Mouse (Mus musculus) midbrain, embryonic 14.5 days (tissue): ENCODE results near the gene CN725425. TPM values are rescaled to one million over a fixed set of nuclear protein-coding genes. Genes with fewer than 3 reads are reported as not detected.

Experiments
- ATAC-seq: fragments of 200-750 bp; cut with Nextera tagmentation; 2 replicates; pipeline ENCODE4 v1.8.0; 2017; ENCODE audit warnings: moderate number of reproducible peaks, moderate library complexity; ENCODE audit not compliant: low FRiP score, low TSS enrichment
- DNase-seq: peaks from one replicate; pipeline ENCODE4 v3.0.0-alpha.2; 2015
- H3K27ac ChIP-seq: fragments of 300-500 bp; sonication (generic); replicated peaks from 2 replicates; pipeline ENCODE4 v1.5.1; 2014; ENCODE audit warnings: mild to moderate bottlenecking, low read depth, low read length, moderate library complexity
- H3K27me3 ChIP-seq: fragments of 300-500 bp; sonication (generic); 2 replicates; pipeline ENCODE4 v1.6.1; 2014; ENCODE audit warnings: low read length, control low read depth, mixed read lengths; ENCODE audit not compliant: control insufficient read depth, insufficient read depth
- H3K36me3 ChIP-seq: fragments of 300-500 bp; sonication (generic); 2 replicates; pipeline ENCODE4 v1.6.1; 2014; ENCODE audit warnings: low read length, control low read depth; ENCODE audit not compliant: control insufficient read depth, insufficient read depth
- H3K4me1 ChIP-seq: fragments of 300-500 bp; sonication (generic); 2 replicates; pipeline ENCODE4 v1.6.1; 2014; ENCODE audit warnings: mild to moderate bottlenecking, antibody characterized with exemption, low read length, control low read depth; ENCODE audit not compliant: control insufficient read depth, insufficient read depth
- H3K4me2 ChIP-seq: fragments of 300-500 bp; sonication (generic); 2 replicates; pipeline ENCODE4 v1.6.1; 2014; ENCODE audit warnings: mild to moderate bottlenecking, low read length, moderate library complexity
- H3K4me3 ChIP-seq: fragments of 300-500 bp; sonication (generic); replicated peaks from 2 replicates; pipeline ENCODE4 v1.5.1; 2014; ENCODE audit warnings: low read depth, low read length
- H3K9ac ChIP-seq: fragments of 300-500 bp; sonication (generic); replicated peaks from 2 replicates; pipeline ENCODE4 v1.6.1; 2014; ENCODE audit warnings: mild to moderate bottlenecking, low read length, moderate library complexity
- H3K9me3 ChIP-seq: fragments of 300-500 bp; sonication (generic); 2 replicates; pipeline ENCODE4 v1.6.1; 2016; ENCODE audit warnings: low read length, control low read depth, mixed read lengths; ENCODE audit not compliant: control insufficient read depth
- WGBS: fragments of 180-500 bp; shearing (Covaris S2); extraction: QIAGEN DNeasy Blood & Tissue Kit; methylation state at CpG from one replicate; pipeline ENCODE4 v1.1.7; 2014; 5-methylcytosine and 5-hydroxymethylcytosine counted together
- polyA plus RNA-seq: library from polyadenylated mRNA; unstranded; fragments of >200 nt; fragmentation: Nextera tagmentation; extraction: Ambion mirVana; gene quantifications from 2 replicates; pipeline ENCODE4 v1.2.1, GENCODE M21; 2014

CN725425 gene
- polyA plus RNA-seq, 1 experiment from 2014 or later, result 0.11 TPM

GRCm38 (mm10) chr15:91281521-91281920 lies 82.2 kb downstream of the CN725425 start:
- H3K27ac ChIP-seq, result no peak overlapping the region
- no peak overlapping the region for H3K4me3 ChIP-seq
- H3K9me3 ChIP-seq, result no peaks in the 10 kb centered on the region
- WGBS, result 91% methylated on average over 5 of the region's 5 CpGs
- H3K4me2 ChIP-seq, result no peak overlapping the region
- no peak for DNase-seq
- no peaks in the 10 kb centered on the region for H3K36me3 ChIP-seq
- H3K27me3 ChIP-seq, result no peaks in the 10 kb centered on the region
- no peak for ATAC-seq
- no peak overlapping the region for H3K9ac ChIP-seq
- no peaks in the 10 kb centered on the region for H3K4me1 ChIP-seq

DNA sequence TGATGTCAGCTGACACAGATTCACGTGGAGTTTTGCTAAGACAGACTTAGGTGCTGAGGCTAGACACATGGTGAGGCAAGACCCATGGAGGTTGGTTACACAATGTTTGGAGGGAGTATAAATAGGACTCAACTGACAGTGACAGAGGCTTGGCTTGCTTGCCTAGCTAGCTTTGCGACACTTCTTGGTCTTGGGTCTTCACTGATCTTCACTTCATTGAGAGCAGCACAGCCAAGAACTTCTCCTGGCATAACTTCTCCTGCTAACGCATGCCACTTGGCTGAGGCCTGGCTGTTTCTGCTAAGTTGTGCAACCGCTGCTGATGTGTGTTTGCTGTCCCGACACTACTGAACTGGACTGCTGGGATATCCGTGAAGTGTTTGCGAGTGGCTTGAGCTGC lies 83.5 kb downstream of the CN725425 start:
- no peak overlapping the region for H3K4me2 ChIP-seq
- 91% methylated on average over 7 of the region's 7 CpGs for WGBS
- no peaks in the 10 kb centered on the region for H3K4me1 ChIP-seq
- no peaks in the 10 kb centered on the region for H3K27me3 ChIP-seq
- no peak overlapping the region for H3K27ac ChIP-seq
- no peak overlapping the region for H3K9ac ChIP-seq
- H3K36me3 ChIP-seq, result no peaks in the 10 kb centered on the region
- no peaks in the 10 kb centered on the region for H3K9me3 ChIP-seq
- H3K4me3 ChIP-seq, result no peak overlapping the region
- DNase-seq, result no peak
- no peak for ATAC-seq

DNA sequence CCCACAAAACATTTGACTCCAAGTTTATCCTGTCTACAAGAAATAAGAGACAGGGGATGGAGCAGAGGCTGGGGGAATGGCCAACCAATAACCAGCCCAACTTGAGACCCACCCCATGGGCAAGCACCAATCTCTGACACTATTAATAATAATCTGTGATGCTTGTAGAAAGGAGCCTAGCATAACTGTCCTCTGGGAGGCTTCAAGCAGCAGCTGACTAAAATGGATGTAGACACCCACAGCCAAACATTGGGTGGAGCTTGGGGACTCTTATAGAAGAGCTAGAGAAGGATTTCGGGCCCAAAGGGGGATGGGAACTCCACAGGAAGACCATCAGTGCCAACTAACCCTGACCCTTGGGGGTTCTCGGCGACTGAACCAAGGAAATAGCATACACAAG lies 84.1 kb downstream of the CN725425 start:
- H3K27ac ChIP-seq, result no peak overlapping the region
- 87% methylated on average over 3 of the region's 3 CpGs for WGBS
- no peak overlapping the region for H3K4me2 ChIP-seq
- no peaks in the 10 kb centered on the region for H3K36me3 ChIP-seq
- ATAC-seq (no peak), DNase-seq (no peak)
- H3K9me3 ChIP-seq, result no peaks in the 10 kb centered on the region
- H3K27me3 ChIP-seq, result no peaks in the 10 kb centered on the region
- no peaks in the 10 kb centered on the region for H3K4me1 ChIP-seq
- no peak overlapping the region for H3K4me3 ChIP-seq
- no peak overlapping the region for H3K9ac ChIP-seq

DNA sequence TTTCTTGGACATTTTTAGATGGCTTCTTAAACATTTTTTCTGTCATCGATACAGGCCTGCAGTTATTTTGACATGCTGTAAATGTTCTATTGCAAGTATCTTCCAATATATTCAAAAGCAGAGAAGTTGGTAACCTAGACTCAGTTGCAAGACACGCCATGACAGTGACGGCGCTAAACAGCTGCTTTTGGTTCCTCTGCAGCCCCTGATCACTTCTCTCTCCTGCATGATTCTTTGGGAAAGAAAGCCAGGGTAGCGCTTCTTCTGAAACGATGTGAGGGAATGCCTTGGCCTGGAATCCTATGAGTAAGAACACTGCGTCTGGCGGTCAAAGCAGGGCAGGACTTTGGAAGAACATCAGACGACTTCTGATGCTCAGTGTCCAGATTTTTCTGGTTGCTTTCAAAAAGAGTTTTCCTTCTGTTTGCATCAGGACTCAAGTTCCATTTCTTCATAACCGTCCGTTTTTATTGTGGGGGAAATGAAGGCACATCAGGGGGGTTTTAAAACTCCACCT lies 100.1 kb downstream of the CN725425 start:
- no peaks in the 10 kb centered on the region for H3K9me3 ChIP-seq
- H3K4me3 ChIP-seq, result no peak overlapping the region
- WGBS, result 88% methylated on average over 11 of the region's 11 CpGs
- no peak for DNase-seq
- H3K4me2 ChIP-seq, result no peak overlapping the region
- no peaks in the 10 kb centered on the region for H3K27me3 ChIP-seq
- no peak overlapping the region for H3K27ac ChIP-seq
- H3K4me1 ChIP-seq, result no peaks in the 10 kb centered on the region
- ATAC-seq, result no peak
- no peaks in the 10 kb centered on the region for H3K36me3 ChIP-seq
- no peak overlapping the region for H3K9ac ChIP-seq

- Histone ChIP-seq H3K4me2 (no peak overlapping the region), H3K4me3 (no peak overlapping the region), H3K4me1 (no peaks in the 10 kb centered on the region), H3K9ac (no peak overlapping the region), H3K27ac (no peak overlapping the region), H3K27me3 (no peaks in the 10 kb centered on the region), H3K36me3 (no peaks in the 10 kb centered on the region), H3K9me3 (no peaks in the 10 kb centered on the region)
- ATAC-seq (no peak; the same call in 1 of the 2 replicates), DNase-seq (peak; percentile 94)
- WGBS, result 11% methylated on average over 3 of the region's 3 CpGs
Observed at GRCm38 (mm10) chr15:91301366-91301765, 102.1 kb downstream of the CN725425 start.

DNA sequence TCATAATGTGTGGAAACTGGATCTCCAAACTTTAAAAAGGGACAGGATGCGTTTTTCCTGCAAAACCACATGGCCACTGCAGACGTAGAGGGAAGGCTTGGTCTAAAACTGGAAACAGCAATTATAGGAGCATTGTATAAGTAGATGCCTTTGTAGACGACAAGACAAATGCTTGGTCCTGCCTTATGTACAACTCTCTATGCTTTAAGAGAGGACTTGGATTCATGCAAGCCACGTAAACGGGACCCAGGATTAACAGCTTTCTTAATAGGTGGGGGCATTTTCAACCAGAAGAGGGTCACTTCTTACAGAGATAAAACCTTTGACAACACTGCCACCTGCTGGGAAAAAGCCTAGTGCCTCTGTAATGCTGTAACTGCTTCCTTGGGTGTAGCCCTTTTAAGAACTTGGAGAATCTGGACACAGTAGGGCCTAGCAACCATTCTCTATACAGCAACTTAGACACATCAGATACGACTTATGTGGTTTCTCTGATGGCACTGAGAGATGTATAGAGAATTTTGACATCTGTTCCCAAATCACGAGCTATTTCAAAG lies 105.1 kb downstream of the CN725425 start:
- H3K4me2 ChIP-seq, result no peak overlapping the region
- no peaks in the 10 kb centered on the region for H3K36me3 ChIP-seq
- H3K9me3 ChIP-seq, result no peaks in the 10 kb centered on the region
- no peak overlapping the region for H3K27ac ChIP-seq
- WGBS, result 40% methylated on average over 7 of the region's 7 CpGs
- peak; percentile 86 for DNase-seq
- ATAC-seq, result no peak
- H3K27me3 ChIP-seq, result no peaks in the 10 kb centered on the region
- no peak overlapping the region for H3K9ac ChIP-seq
- H3K4me3 ChIP-seq, result no peak overlapping the region
- no peaks in the 10 kb centered on the region for H3K4me1 ChIP-seq

Other genes starting within 250 kb of the CN725425 start
- gene Kif21a, start 149.5 kb upstream of the CN725425 start, polyA plus RNA-seq, result 63.4 and 72.2 TPM in 2 replicates
- gene Abcd2, start 7.7 kb upstream of the CN725425 start, polyA plus RNA-seq, result 6.9 and 11.8 TPM in 2 replicates